Comparison of ENCODE assay signal across 8 mouse cellular contexts in genomic region chr3:22090431-22091265, GRCm38 (mm10). TPM values are rescaled to one million over a fixed set of nuclear protein-coding genes. Genes with fewer than 3 reads are reported as not detected.
DNase-seq lines count a peak whose midpoint lies in the region; ATAC-seq and TF ChIP-seq lines count a peak whose summit lies in the region.

No protein-coding gene starts in this region.

- no peak for TF ChIP-seq CTCF in bone marrow macrophage, adult 2 months (IDR thresholded peaks at IDR 0.05; ENCODE audit: low read depth, low read length)

- DNase-seq in heart, adult 11 months, result peak; percentile 93
- no peak for DNase-seq in heart, postnatal 36 days
- peak; percentile 67 to 70 for DNase-seq in kidney, adult 8-10 months
- no peak for DNase-seq in left cerebral cortex, postnatal 36 days (ENCODE audit: low spot score in 2 of 2)
- no peak for DNase-seq in urinary bladder, postnatal 25 days (ENCODE audit: low spot score)
- no peak for DNase-seq in thymus, postnatal 0 days (ENCODE audit: low spot score)

- intact Hi-C loops in heart, postnatal 36 days (cut with DNase I), result no loop called here
- intact Hi-C loops in left cerebral cortex, postnatal 36 days (cut with DNase I), result no loop called here

- no peak for TF ChIP-seq POLR2A in bone marrow macrophage, adult 2 months (IDR thresholded peaks at IDR 0.05; ENCODE audit: borderline replicate concordance, low read depth, low read length)

- H3K27ac ChIP-seq in bone marrow macrophage, adult 2 months (ENCODE audit: insufficient read depth, low read depth, low read length), result peak overlapping the region; percentile 59

- peaks cover 46% of the 10 kb centered on the region for H3K4me1 ChIP-seq in bone marrow macrophage, adult 2 months (ENCODE audit: control insufficient read depth, insufficient read depth, low read length)

- no peak overlapping the region for H3K4me3 ChIP-seq in bone marrow macrophage, adult 2 months (ENCODE audit: insufficient read depth, low read length)

- peak; percentile 46 for ATAC-seq in megakaryocyte, adult 5-6 weeks (ENCODE audit: poor library complexity, severe bottlenecking)

RNA-seq across cellular contexts. Expression of gene Tbl1xr1, which starts 14.2 kb away (rescaled TPM):
- 10 to 100 TPM; 74.4 to 80.5 TPM for total RNA-seq in heart, postnatal 36 days (2021)
- 55.5 and 58.6 TPM in 2 replicates for polyA plus RNA-seq in bone marrow macrophage, adult 2 months (2012; ENCODE audit: insufficient read depth, insufficient read length, missing spikeins)
- total RNA-seq in megakaryocyte, adult 5-6 weeks (2015), result 111 and 139 TPM in 2 replicates
- 95.5 and 99.3 TPM in 2 replicates for total RNA-seq in megakaryocyte, adult 5-6 weeks (2017)
- total RNA-seq in left cerebral cortex, postnatal 36 days (2021), result 100 to 1,000 TPM; 133 to 136 TPM
- polyA plus RNA-seq in thymus, postnatal 0 days (2015; fragmentation: Nextera tagmentation; extraction: Ambion mirVana), result 27.0 and 30.6 TPM in 2 replicates

Comparison
In these comparisons a context has a peak if more than half of its experiments do, and no peak if none do; other contexts are left out.
1. DNase-seq: peak in heart, adult 11 months (single experiment) and kidney, adult 8-10 months (2 of 2); none in heart, postnatal 36 days (0 of 2), left cerebral cortex, postnatal 36 days (0 of 2), urinary bladder, postnatal 25 days (single experiment) and thymus, postnatal 0 days (single experiment).